Mouse (Mus musculus) cerebellum, postnatal 4 days (tissue): ENCODE results near the gene Fndc3a.
A peak's percentile ranks its signal among the peaks of the same experiment; 100 is the strongest.

Experiments
- DNase-seq, 2 experiments: peaks; one replicate each; pipeline ENCODE4 v3.0.0; 2022; ENCODE audit warnings: low spot score in 2 of 2, mixed read lengths in 1 of 2

Gene Fndc3a

DNA sequence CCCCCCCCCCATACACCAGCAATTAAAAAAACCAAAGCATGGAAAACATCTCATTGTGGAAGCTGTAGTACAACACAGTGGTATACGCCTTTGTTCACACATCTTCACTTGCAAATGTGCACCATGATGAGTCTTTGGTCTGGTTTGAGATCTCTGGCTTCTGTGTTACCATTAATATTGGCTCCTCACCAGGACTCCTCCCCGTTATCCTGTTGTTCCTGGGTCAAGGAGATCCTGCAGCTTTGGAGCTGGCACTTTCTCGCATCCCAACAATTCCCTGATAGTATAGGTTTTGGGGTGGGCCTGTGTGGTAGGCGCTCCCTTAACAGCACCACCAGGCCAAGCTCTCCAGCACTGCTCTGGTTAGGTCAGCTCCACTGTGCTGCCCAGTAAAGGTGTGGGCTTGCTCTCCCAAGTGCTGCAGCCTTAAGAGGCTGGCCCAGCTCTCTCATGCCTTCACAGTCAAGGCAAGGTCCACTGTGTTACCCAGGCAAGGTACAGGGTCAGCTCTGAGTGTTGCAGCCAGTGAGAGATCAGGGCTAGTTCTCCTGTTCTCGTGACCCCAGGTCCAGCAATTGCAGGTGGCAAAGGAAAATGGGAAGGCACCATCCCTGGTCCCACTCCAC is 173.3 kb downstream of the Fndc3a start:
- no peak for DNase-seq

GRCm38 (mm10) chr14:72533862-72534261 is 175.9 kb downstream of the Fndc3a start:
- DNase-seq = no peak

DNA sequence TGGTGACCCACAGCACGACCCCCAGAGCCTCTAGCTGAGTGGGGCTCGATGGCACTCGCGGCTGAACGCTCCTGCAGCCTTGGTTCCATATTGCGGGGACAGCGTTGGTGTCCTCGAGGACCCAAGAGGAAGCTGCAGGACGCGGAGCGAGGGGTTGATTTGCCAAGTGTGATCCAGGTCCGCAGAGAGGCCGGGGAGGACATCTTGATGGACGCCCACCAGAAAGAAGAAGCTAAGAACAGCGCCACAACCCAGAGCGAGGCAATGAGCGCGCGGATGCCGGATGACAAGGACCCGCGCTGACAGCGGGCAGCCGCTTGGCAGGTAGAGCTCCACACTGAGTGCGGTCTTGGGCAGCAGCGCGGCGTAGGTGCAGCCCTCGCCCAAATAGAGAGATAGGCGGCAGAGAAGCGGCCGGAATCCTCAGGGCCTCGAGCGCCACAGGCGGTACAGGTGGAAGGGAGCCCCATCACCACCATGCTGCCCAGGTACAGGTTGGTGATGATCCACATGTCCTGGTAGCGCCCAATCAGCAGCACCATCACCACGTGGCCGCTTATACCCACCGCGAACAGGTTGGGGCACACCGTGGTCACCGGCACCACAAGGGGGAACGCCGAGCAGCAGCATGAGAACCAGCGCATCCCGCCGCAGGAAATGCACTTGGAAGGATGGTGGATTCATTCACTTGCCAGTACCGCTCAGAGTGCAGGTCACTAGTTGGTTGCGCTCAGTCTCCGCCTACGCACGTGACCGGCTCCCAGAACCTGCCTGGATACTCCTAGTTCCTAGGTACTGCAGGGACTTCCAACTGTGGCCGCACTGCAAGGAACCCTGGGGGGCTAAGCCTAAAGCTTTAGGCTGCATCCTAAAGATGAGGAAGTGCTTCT is 177.5 kb downstream of the Fndc3a start:
- DNase-seq = peak in 1 of 2 experiments; percentile 19

DNA sequence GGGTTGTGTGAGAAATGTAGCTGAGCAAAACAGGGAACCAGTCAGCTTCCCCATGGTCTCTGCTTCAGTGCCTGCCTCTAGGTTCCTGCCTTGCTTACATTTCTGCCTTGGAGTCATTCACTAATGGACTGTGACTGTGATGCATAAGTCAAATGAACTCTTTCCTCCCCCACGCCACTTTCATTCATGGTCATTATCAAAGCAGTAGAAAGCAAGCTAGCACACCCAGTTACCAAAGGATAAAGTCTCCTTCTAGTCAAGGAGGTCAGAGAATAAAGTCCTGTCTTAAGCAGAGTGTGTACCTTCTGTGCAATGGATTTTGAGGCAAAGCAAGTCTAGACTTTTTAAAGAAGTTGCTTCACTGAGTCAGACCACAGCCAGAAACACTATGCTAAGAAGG is 182.7 kb downstream of the Fndc3a start:
- DNase-seq = no peak

DNA sequence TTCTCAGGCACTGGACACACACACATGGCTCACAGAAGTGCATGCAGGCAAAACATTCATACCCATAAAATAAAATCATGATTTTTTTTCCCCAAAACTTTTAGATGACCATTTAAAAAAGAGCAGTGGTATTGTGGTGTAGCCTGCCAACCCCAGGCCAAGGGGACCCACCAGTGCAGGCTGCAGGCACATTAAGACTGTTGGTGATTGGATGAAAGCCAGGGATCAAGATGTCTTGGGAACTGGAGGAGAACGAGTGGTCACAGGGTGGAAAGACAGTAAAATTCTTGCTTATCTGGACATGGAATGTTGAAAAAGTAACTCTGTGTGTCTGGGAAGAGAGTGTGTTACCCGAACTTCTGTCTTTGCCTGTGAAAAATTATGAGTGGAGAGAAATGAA is 190.2 kb downstream of the Fndc3a start:
- DNase-seq = no peak

DNA sequence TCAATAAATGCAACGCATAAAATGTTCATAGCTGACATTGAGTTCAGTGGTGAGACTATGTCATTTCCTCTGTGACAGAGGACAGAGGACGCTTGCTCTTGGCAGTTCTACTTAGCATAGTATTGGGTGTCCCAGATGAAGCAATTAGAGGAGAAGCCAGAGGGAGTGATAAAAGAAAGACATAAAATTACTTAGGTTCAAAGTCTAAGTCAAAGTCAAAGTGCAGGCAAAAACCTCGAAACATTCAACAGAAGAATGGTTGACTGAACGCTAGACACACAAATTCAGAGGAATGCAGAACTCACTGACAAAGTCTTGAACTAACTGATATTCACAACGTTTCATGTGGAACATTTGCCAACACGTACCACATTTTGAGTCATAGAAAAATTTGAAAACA is 191.0 kb downstream of the Fndc3a start:
- no peak for DNase-seq

GRCm38 (mm10) chr14:72516376-72516775 is 193.4 kb downstream of the Fndc3a start:
- DNase-seq = peak in 1 of 2 experiments; percentile 66

- no peak for DNase-seq
Observed at GRCm38 (mm10) chr14:72506723-72507420, 202.9 kb downstream of the Fndc3a start.

DNA sequence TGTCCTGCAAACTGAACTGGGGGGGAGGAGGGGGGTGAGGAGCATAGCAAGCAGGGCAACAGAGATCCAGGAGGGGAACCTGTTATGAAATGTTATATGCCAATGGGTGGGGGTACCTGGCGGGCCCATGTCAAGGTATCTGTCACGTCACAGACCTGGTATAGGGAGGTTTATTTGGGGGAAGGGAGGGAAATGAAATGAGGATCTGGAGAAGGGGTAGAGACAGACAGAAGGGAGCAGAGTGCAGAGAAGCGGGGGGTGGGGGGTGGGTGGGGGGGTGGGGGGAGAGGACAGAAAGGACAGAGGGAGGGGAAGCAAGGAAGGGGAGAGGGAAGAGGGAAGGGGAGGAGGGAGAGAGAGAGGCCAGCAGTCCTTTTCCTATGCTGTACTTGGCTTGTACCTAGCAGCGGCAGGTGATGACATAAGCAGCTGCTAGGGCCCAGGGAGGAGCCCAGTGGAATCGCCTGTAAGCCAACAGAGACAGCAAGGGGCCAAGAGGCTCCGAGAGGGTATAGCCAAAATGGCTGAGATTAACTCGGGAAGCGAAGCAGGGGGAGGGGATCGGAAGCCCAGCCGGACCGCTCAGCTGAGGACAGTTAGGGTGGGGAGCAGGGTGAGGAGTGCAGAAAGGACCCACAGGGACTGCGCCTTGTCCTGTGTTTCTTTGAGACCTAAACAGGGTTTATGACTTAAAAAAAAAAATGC is 203.6 kb downstream of the Fndc3a start:
- DNase-seq = peak in 1 of 2 experiments; percentile 12

DNA sequence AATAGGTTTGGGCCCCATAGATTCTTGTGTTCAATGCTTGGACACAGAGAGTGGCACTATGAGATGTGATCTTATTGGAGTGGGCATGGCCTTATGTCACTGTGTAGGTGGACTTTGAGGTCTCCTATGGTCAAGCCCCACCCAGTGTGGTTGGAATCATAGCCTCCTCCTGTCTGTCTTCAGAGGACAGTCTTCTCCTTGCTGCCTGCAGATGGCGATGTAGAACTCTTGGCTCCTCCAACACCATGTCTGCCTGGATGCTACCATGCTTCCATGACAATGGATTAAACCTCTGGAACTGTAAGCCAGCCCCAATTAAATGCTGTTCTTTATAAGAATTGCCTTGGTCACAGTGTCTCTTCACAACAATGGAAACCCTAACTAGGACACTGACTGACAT is 204.8 kb downstream of the Fndc3a start:
- DNase-seq = no peak

DNA sequence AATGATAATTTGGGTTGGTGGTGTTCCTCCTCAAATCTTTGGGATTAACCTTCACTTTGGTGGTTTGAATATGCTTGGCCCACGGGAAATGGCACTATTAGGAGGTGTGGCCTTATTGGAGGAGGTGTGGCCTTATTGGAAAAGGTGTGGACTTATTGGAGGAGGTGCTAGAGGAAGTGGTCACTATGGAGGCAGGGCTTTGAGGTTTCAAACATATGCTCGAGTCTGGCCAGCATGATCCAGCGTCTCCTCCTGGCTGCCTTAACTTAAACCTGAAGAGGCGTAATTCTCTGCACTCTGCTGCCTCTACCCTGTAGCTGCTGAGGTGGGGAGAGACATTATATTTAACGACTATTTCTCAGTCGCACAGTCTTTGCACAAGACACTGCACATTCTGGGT is 206.6 kb downstream of the Fndc3a start:
- no peak for DNase-seq

DNA sequence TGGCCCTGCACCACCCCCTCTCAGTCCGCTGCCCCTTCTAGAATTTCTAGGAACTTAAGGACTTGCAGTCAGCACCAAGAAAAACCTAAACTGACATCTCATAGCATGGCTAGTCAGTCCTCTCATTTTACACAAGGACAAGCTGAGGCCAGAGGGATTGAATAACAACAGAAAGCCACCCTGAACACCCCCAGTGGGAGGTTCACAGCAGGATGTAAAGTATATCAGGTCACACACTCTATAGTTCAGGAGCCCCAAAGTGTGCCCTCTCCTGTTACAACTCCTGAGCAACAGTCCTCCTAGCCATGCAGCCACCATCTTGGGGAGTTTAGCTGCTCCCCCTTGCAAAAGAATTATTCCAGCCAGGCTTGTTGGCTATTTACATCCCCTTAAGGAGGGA is 216.0 kb downstream of the Fndc3a start:
- no peak for DNase-seq

GRCm38 (mm10) chr14:72491738-72492137 is 218.1 kb downstream of the Fndc3a start, which contains the start of gene Gm9195:
Gm9195 (minus strand) TSS chr14:72491838.
- no peak for DNase-seq

DNA sequence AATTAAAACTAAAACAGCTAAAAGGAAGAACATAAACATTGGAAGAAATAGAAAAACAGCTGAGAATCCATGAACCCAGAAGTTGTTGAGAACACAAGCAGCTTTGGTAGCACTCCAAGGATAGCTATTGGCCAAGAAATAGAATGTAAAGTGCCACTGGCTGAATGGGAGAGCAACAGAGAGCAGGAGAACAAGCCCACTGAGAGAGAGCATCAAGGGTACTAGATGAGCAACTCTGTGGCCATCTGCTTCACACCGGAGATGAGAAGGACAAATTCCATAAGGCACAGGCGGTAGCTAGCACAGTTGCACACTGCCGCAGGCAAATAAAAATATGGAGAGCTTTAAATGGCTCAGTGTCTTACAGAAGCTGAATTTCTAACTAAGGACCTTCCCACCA is 219.4 kb downstream of the Fndc3a start:
- DNase-seq = no peak
